Mouse (Mus musculus) T-helper 17 cell (primary cell): ENCODE results near the gene Olfr524.

ENCODE experiments used
- in situ Hi-C, 2 experiments: fragments of 300-600 bp; cut with MboI, MseI; formaldehyde crosslinking; loops; 1 replicate in 1 of 2; 2 replicates in 1 of 2; pipeline ENCODE4 v1.15.1; 2025; ENCODE audit warnings: high pct_unique_total_duplicates in 2 of 2

Olfr524 gene

GRCm38 (mm10) chr7:140205864-140206263 is at the start of gene Olfr524:
TSS of gene Olfr524 (minus strand) at chr7:140205964.
- in situ Hi-C loops: no loop called here

DNA sequence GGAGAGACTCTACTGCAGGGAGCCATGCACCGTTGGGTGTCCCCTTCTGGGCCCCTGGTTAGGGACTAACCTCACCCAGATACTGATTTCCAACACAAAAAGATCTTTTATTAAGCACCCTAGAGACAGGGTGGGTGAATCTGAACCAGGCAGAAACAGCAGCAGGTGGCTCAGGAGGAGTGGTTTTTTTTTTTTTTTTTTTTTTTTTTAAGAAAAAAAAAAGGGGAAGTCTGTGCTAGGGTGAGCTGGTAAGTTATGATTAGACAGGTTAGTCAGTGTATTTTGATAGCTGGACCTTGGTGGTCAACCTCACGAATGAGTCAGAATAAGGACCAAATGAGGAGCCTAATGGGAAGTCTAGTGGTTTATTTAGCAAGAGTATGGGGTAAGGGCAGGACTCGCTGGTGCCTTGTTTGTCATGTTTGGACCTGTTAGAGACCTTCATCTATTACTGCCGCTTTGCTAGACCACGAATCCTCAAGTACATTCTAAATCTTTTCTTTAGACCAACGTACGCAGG is 48.1 kb upstream of the Olfr524 start:
- in situ Hi-C loops: no loop called here

- in situ Hi-C loops: no loop called here
Measured at GRCm38 (mm10) chr7:140247216-140247615, 41.5 kb upstream of the Olfr524 start, which contains the start of gene 5830411N06Rik. TSS of gene 5830411N06Rik (plus strand) at chr7:140247284.

GRCm38 (mm10) chr7:140233696-140234095 is 27.9 kb upstream of the Olfr524 start:
- in situ Hi-C loops: no loop called here

GRCm38 (mm10) chr7:140231026-140231425 is 25.3 kb upstream of the Olfr524 start:
- in situ Hi-C loops: no loop called here

GRCm38 (mm10) chr7:140228476-140228875 is 22.7 kb upstream of the Olfr524 start:
- in situ Hi-C loops: no loop called here

DNA sequence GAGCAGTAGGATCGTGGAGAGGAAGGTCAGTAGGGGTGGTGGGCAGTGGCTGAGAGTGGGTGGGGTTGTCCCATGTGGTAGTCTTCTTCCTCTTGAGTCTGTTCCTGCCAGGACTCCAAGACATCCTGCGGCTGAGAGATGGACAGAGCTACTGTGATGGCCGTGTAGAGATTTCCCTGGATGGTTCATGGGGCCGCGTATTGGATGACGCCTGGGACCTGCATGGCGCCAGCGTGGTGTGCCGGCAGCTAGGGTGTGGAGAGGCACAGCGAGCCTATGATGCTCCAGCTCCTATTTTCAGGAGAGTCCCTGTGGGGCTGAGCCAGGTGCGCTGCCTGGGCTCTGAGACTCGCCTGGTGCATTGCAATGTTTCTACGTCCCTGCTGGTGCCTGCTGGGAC is 18.4 kb upstream of the Olfr524 start:
- in situ Hi-C loops: no loop called here

GRCm38 (mm10) chr7:140220375-140220774 is 14.6 kb upstream of the Olfr524 start:
- in situ Hi-C loops: no loop called here

GRCm38 (mm10) chr7:140219268-140219667 is 13.5 kb upstream of the Olfr524 start:
- in situ Hi-C loops: no loop called here

DNA sequence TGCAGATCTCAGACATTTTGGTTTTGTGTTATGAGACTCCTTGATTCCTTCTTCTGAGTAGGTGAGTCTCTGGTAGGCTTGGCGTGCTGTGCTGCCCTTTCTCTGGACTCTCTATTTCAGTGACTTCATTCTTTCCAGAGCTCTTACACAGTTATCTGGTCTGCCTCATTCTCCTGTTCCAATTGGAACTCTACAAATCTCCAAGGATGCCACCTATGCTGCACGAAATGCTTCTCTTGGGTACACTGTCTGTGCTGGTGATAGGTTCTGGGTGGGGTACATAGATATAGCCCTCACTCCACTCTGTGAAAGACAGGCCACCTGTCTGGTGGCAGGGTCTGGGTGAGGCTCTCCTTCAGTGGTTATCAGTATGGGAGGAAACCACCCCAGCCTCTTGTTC is 12.2 kb upstream of the Olfr524 start, which contains the start of gene Cd163l1:
Gene Cd163l1 (plus strand): TSS at position 301 of the 400 bp plus-strand sequence.
- in situ Hi-C loops: no loop called here

GRCm38 (mm10) chr7:140213841-140214240 is 8.1 kb upstream of the Olfr524 start:
- in situ Hi-C loops: no loop called here

GRCm38 (mm10) chr7:140208677-140209076 is 2.9 kb upstream of the Olfr524 start:
- in situ Hi-C loops: no loop called here

GRCm38 (mm10) chr7:140208153-140208552 is 2.4 kb upstream of the Olfr524 start:
- in situ Hi-C loops: no loop called here

DNA sequence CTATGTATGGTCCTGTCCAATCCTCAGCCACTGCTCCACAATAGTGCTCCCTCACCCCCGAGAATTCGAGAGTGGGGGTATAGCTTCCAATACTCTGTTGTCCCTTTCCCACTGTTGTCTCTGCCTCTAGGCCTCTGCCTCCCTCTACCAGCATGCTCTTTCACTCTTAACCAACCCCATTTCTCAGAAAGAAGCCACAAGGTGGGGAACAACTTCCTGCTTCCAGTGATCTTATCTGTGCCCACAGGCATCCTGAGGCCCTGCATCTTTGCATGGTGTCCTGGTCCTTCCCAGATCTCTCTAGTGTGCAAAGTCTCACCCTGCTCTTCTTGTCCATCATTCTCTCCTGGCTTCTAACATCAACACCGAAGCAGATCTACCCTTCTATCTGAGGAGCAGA is 1.1 kb upstream of the Olfr524 start:
- in situ Hi-C loops: no loop called here

GRCm38 (mm10) chr7:140201090-140201489 is 4.7 kb downstream of the Olfr524 start:
- in situ Hi-C loops: no loop called here

- in situ Hi-C loops: no loop called here
Measured at GRCm38 (mm10) chr7:140196002-140196401, 9.8 kb downstream of the Olfr524 start.

- in situ Hi-C loops: loop anchor here in 1 of 2 experiments (5.0 kb wide), 1 partner anchor 603 kb away; no protein-coding TSS in a partner anchor
Measured at GRCm38 (mm10) chr7:140194031-140194430, 11.7 kb downstream of the Olfr524 start.

DNA sequence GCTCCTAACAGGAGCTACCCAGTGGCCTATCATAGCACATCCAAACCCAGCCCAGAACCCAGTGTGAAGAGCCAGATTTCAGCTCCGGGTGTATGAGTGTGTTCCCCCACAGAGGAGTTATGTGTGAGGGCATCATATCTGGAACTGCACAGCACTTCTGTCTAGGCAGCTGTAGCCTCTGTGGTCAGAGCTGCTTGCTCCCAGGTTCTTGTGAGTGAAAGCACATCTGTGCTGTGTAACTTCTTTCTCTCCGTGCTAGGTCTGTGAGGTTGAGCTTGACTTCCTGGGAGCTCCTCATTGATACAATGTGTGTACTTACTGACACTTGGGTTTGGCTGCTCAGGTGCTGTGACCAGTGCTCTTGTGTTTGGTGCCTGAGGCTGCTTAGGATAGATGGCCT is 12.9 kb downstream of the Olfr524 start:
- in situ Hi-C loops: loop anchor here in 1 of 2 experiments (5.0 kb wide), 1 partner anchor 604 kb away; no protein-coding TSS in a partner anchor

GRCm38 (mm10) chr7:140192445-140192844 is 13.3 kb downstream of the Olfr524 start:
- in situ Hi-C loops: loop anchor here in 1 of 2 experiments (5.0 kb wide), 1 partner anchor 605 kb away; no protein-coding TSS in a partner anchor

DNA sequence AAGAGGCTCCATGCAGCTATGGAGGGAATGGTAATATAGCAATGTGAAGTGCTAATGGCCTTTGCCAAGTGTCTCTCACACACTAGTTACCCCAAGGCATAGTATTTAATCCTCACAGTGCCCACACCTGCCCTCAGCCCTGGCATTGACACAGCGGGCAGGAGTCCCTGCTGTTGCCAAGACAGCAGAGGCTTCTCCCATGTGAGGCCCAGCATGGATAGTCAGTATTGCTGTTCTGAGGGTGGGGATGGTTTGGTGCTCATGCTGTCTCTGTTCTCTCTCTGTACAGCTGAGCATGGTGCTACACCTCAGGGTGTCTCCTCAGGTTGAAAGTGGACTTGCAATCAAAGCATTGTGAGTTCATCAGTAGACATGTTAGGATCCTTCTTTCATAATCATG is 15.3 kb downstream of the Olfr524 start:
- in situ Hi-C loops: loop anchor here in 1 of 2 experiments (5.0 kb wide), 1 partner anchor 607 kb away; no protein-coding TSS in a partner anchor

GRCm38 (mm10) chr7:140188391-140189328 is 17.1 kb downstream of the Olfr524 start:
- in situ Hi-C loops: no loop called here

GRCm38 (mm10) chr7:140187721-140188390 is 17.9 kb downstream of the Olfr524 start:
- in situ Hi-C loops: no loop called here
